In genomic region chr12:32789092-32789491, GRCm38 (mm10) we compare ENCODE assay signal across 20 mouse cellular contexts. TPM values are rescaled to one million over a fixed set of nuclear protein-coding genes. Genes with fewer than 3 reads are reported as not detected.
A peak's percentile ranks its signal among the peaks of the same experiment; 100 is the strongest.
DNase-seq lines count a peak whose midpoint lies in the region; ATAC-seq and TF ChIP-seq lines count a peak whose summit lies in the region.
"Had no signal": no experiment of that assay in that cellular context is flagged by ENCODE, and none has a peak within 500 bp of the region (broad histone marks: within the 10 kb centered on the region; RNA-seq: fewer than 3 reads in every experiment).

No protein-coding gene starts in this region.

- no peaks in the 10 kb centered on the region for H3K9me3 ChIP-seq in heart, embryonic 12.5 days (replicated peaks)
- H3K9me3 ChIP-seq in heart, embryonic 16.5 days (replicated peaks; ENCODE audit: control insufficient read depth, low read length), result peaks cover 4% of the 10 kb centered on the region; the same call in 1 of the 2 replicates
- no peaks in the 10 kb centered on the region for H3K9me3 ChIP-seq in forebrain, embryonic 16.5 days (ENCODE audit: control insufficient read depth, low read length)
- H3K9me3 ChIP-seq: embryonic facial prominence, embryonic 15.5 days; hindbrain, embryonic 15.5 days had no signal

- H3K4me1 ChIP-seq in heart, adult 2 months (ENCODE audit: control insufficient read depth, insufficient read depth, low read length), result peaks cover 1% of the 10 kb centered on the region; the same call in 1 of the 2 replicates
- peaks cover 10% of the 10 kb centered on the region for H3K4me1 ChIP-seq in heart, embryonic 12.5 days (replicated peaks)
- peaks cover 11% of the 10 kb centered on the region for H3K4me1 ChIP-seq in heart, embryonic 16.5 days (ENCODE audit: control insufficient read depth, insufficient read depth, low read length)
- no peaks in the 10 kb centered on the region for H3K4me1 ChIP-seq in forebrain, embryonic 16.5 days (replicated peaks; ENCODE audit: control insufficient read depth, insufficient read depth, low read length)
- H3K4me1 ChIP-seq: embryonic facial prominence, embryonic 15.5 days; hindbrain, embryonic 15.5 days had no signal

- H3K36me3 ChIP-seq in heart, adult 2 months (ENCODE audit: control insufficient read depth, insufficient read depth, low read length), result no peaks in the 10 kb centered on the region
- no peaks in the 10 kb centered on the region for H3K36me3 ChIP-seq in heart, embryonic 12.5 days
- no peaks in the 10 kb centered on the region for H3K36me3 ChIP-seq in heart, embryonic 16.5 days (ENCODE audit: control insufficient read depth, insufficient read depth)
- H3K36me3 ChIP-seq in forebrain, embryonic 16.5 days (ENCODE audit: control insufficient read depth, insufficient read depth), result no peaks in the 10 kb centered on the region
- H3K36me3 ChIP-seq: embryonic facial prominence, embryonic 15.5 days; hindbrain, embryonic 15.5 days had no signal

- H3K4me3 ChIP-seq in heart, adult 2 months, result no peak overlapping the region
- no peak overlapping the region for H3K4me3 ChIP-seq in heart, embryonic 12.5 days
- no peak overlapping the region for H3K4me3 ChIP-seq in heart, embryonic 16.5 days (ENCODE audit: low read length)
- H3K4me3 ChIP-seq in forebrain, embryonic 16.5 days (replicated peaks; ENCODE audit: low read length), result no peak overlapping the region
- H3K4me3 ChIP-seq: embryonic facial prominence, embryonic 15.5 days; erythroblast, embryonic 14.5 days; hindbrain, embryonic 15.5 days had no signal

- no peak overlapping the region for H3K27ac ChIP-seq in heart, adult 2 months
- 0 out of 2 replicates have a peak overlapping the region, but pooled peaks have one; percentile 32 for H3K27ac ChIP-seq in heart, embryonic 12.5 days (ENCODE audit: poor library complexity, severe bottlenecking)
- H3K27ac ChIP-seq in heart, embryonic 16.5 days (ENCODE audit: low read length), result peak overlapping the region; percentile 56
- no peak overlapping the region for H3K27ac ChIP-seq in forebrain, embryonic 16.5 days (ENCODE audit: low read length)
- H3K27ac ChIP-seq: embryonic facial prominence, embryonic 15.5 days; hindbrain, embryonic 15.5 days had no signal

- intact Hi-C loops in heart, adult 2 months (cut with DNase I), result no loop called here
- intact Hi-C loops in left cerebral cortex, postnatal 25 days (cut with DNase I), result no loop called here

- no peaks in the 10 kb centered on the region for H3K79me2 ChIP-seq in heart, adult 2 months (replicated peaks; ENCODE audit: control insufficient read depth, insufficient read depth, low read length)

- H3K4me2 ChIP-seq in heart, embryonic 12.5 days, result peak overlapping the region; percentile 31
- no peak overlapping the region; the same call in 1 of the 2 replicates for H3K4me2 ChIP-seq in heart, embryonic 16.5 days (ENCODE audit: low read depth, low read length)
- H3K4me2 ChIP-seq in forebrain, embryonic 16.5 days (ENCODE audit: low read length), result no peak overlapping the region
- H3K4me2 ChIP-seq: embryonic facial prominence, embryonic 15.5 days; hindbrain, embryonic 15.5 days had no signal

- TF ChIP-seq CTCF in heart, adult 2 months (IDR thresholded peaks at IDR 0.05), result no peak

- ATAC-seq in heart, embryonic 12.5 days (ENCODE audit: insufficient number of reproducible peaks, low FRiP score), result peak; percentile 29; the same call in 1 of the 2 replicates
- ATAC-seq in heart, embryonic 16.5 days (replicated peaks; ENCODE audit: extremely low read depth, insufficient read depth, low FRiP score), result peak; percentile 81
- ATAC-seq in forebrain, embryonic 16.5 days, result no peak
- ATAC-seq: forebrain, postnatal 0 days; intestine, postnatal 0 days had no signal

- no peak for TF ChIP-seq POLR2A in heart, adult 2 months (IDR thresholded peaks at IDR 0.05; ENCODE audit: insufficient read depth, low read depth, low read length)

- WGBS in heart, adult 2 months, result 24% methylated on average over 3 of the region's 3 CpGs
- 13% methylated on average over 3 of the region's 3 CpGs for WGBS in heart, embryonic 12.5 days
- 12% methylated on average over 3 of the region's 3 CpGs for WGBS in heart, embryonic 16.5 days
- WGBS in forebrain, embryonic 16.5 days, result 86% methylated on average over 3 of the region's 3 CpGs

- H3K27me3 ChIP-seq in heart, adult 2 months (ENCODE audit: control insufficient read depth, insufficient read depth, low read length), result no peaks in the 10 kb centered on the region
- H3K27me3 ChIP-seq in heart, embryonic 12.5 days (replicated peaks), result 0 out of 2 replicates have a peak, but pooled peaks cover 8% of the 10 kb centered on the region
- peaks cover 3% of the 10 kb centered on the region; the same call in 1 of the 2 replicates for H3K27me3 ChIP-seq in heart, embryonic 16.5 days (ENCODE audit: control insufficient read depth, insufficient read depth, low read length)
- no peaks in the 10 kb centered on the region for H3K27me3 ChIP-seq in forebrain, embryonic 16.5 days (replicated peaks; ENCODE audit: control insufficient read depth, insufficient read depth, low read length)
- H3K27me3 ChIP-seq: embryonic facial prominence, embryonic 15.5 days; hindbrain, embryonic 15.5 days had no signal

- no peak overlapping the region for H3K9ac ChIP-seq in heart, adult 2 months (ENCODE audit: low read depth, low read length)
- no peak overlapping the region for H3K9ac ChIP-seq in heart, embryonic 12.5 days
- H3K9ac ChIP-seq in heart, embryonic 16.5 days (ENCODE audit: low read length), result no peak overlapping the region
- no peak overlapping the region for H3K9ac ChIP-seq in forebrain, embryonic 16.5 days (replicated peaks; ENCODE audit: low read depth, low read length)
- H3K9ac ChIP-seq: embryonic facial prominence, embryonic 15.5 days; forebrain, postnatal 0 days; hindbrain, embryonic 15.5 days had no signal

- DNase-seq in heart, adult 2 months, result peak in 1 of 2 experiments; percentile 13
- peak; percentile 11 for DNase-seq in heart, adult 8-10 months (ENCODE audit: low spot score)
- DNase-seq in spleen, postnatal 4 days (ENCODE audit: low spot score in 2 of 2), result no peak
- no peak for DNase-seq in left cerebral cortex, postnatal 25 days (ENCODE audit: low spot score in 2 of 2)
- DNase-seq in adrenal gland, adult 2 months, result no peak
- DNase-seq: adrenal gland, postnatal 10 days; cerebellum, adult 11 months; cerebellum, adult 8-10 months; cerebellum, postnatal 14 days; embryo, embryonic 11 days; forebrain, postnatal 0 days; gastrocnemius, postnatal 25 days; kidney, adult 8-10 months had no signal

- peak; percentile 27; the same call in 1 of the 2 replicates for TF ChIP-seq EP300 in heart, adult 2 months (IDR thresholded peaks at IDR 0.05; ENCODE audit: insufficient read depth, low read depth, low read length)

RNA-seq across cellular contexts. Expression of gene Nampt, which starts 30.3 kb away (rescaled TPM):
- 100 to 1,000 TPM; 115 to 153 TPM for total RNA-seq in heart, adult 2 months (2021)
- 37.2 and 79.2 TPM in 2 replicates for polyA plus RNA-seq in heart, adult 2 months (2012; rRNA removed)
- total RNA-seq in heart, adult 8-10 months (2022), result 100 to 1,000 TPM; 154 to 156 (median 155) TPM
- 18.9 TPM in 2 replicates for polyA plus RNA-seq in heart, embryonic 12.5 days (2016; fragmentation: Nextera tagmentation; extraction: Ambion mirVana)
- 20.2 and 21.8 TPM in 2 replicates for polyA plus RNA-seq in heart, embryonic 16.5 days (2015; fragmentation: Nextera tagmentation; extraction: Ambion mirVana)
- polyA plus RNA-seq in forebrain, embryonic 16.5 days (2015; fragmentation: Nextera tagmentation; extraction: Ambion mirVana), result 39.4 and 42.2 TPM in 2 replicates
- 10 to 100 TPM; 30.7 to 36.9 TPM for total RNA-seq in left cerebral cortex, postnatal 25 days (2021)
- 100 to 1,000 TPM; 105 to 130 TPM for total RNA-seq in adrenal gland, adult 2 months (2021)
- 11.8 and 23.4 TPM in 2 replicates for polyA plus RNA-seq in adrenal gland, adult 2 months (2012; rRNA removed)

Comparison
In these comparisons a context has a peak if more than half of its experiments do, and no peak if none do; other contexts are left out.
1. H3K27ac ChIP-seq: peak in heart, embryonic 12.5 days (single experiment) and heart, embryonic 16.5 days (single experiment); none in heart, adult 2 months (single experiment) and forebrain, embryonic 16.5 days (single experiment).